Mouse (Mus musculus) bone marrow macrophage, adult 2 months (primary cell): ENCODE data around the gene C2cd4c.

ENCODE experiments used
- CTCF ChIP-seq: IDR thresholded peaks from 2 replicates; pipeline ENCODE4 v1.5.1; 2012; ENCODE audit warnings: low read depth, mild to moderate bottlenecking, low read length, moderate library complexity
- POLR2A ChIP-seq: IDR thresholded peaks from 2 replicates; pipeline ENCODE4 v1.6.1; 2012; ENCODE audit warnings: mild to moderate bottlenecking, low read depth, low read length, borderline replicate concordance

DNA sequence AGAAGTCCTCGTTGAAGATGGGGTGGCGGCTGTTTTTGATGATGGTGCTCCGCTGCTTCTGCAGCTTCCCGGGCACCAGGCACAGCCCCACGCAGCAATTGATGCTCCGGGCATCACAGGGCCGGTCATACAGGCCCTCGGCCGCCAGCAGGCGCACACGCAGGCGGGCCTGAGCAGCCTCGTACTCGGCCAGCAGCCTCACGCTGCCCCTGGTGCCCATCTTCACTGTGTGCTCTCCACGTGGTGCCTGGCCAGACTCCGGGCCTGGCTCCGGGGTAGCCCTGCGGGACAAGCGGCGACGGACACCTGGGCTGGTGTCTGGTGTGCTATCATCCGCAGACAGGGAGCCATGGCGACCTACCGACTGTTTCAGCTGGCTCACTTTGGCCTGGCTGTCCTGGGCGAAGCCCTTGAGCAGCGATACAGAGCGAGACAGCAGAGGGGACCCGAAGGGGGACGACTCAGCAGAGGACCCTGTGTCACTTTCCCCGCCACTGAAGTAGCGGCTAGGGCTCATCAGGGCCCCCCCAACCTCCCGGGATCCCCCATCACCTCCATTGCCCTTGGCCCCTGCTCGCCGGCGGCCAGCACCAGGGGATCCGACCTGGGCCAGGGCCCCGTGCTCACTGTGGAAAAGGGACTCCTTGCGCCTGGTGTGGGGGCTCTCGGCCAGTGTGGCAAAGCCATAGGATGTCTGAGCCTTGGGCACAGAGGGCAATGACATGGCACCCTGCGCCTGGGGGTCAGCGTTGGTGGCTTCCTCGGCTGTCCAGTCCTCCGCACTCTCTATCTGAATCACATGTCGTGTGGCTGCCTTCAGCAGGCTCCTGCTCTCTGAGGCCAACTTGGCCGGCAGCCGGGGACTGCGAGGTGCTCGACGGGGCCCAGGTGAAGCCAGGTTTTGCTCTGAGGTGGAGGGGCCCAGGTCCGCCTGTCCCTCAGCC, 1.4 kb downstream of the C2cd4c start:
- TF ChIP-seq CTCF (no peak), POLR2A (no peak)
